ENCODE assay signal across 9 mouse cellular contexts in the genomic region with DNA sequence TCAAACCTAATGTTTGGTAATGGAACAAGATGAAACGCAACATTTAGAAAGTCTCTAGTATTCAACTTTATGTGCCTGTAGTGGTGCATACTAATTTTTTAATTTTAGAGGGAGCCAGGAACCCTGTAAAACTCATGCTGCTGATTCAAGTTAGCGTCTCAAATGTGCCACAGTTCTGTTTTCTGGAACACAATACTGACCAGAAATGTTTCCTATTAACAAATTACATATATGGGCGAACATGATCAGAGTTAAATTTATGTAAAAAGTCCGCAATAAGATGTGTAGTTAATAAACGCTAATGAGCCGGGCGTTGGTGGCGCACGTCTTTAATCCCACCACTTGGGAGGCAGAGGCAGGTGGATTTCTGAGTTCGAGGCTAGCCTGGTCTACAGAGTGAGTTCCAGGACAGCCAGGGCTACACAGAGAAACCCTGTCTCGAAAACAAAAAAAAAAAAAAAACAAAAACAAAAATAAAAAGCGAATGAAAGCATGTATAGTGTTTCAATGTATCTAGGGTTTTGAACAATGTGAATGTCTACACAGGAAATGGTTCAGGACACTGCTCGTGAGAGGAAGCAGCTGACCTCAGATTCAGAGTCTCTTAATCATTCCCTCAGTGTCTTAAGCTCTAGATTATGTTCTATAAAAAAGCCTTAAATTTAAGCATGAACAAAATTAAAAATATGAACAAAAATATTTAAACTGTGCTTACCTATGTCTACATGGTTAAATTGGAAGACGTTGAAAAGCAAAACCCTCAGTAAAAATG. TPM values are rescaled to one million over a fixed set of nuclear protein-coding genes. Genes with fewer than 3 reads are reported as not detected.
DNase-seq lines count a peak whose midpoint lies in the region; ATAC-seq lines count a peak whose summit lies in the region.
"Had no signal": no experiment of that assay in that cellular context is flagged by ENCODE, and none has a peak within 500 bp of the region (broad histone marks: within the 10 kb centered on the region; RNA-seq: fewer than 3 reads in every experiment).

No protein-coding gene starts in this region.

- 81% methylated on average over 14 of the region's 14 CpGs for WGBS in forebrain, embryonic 16.5 days
- 65% methylated on average over 14 of the region's 14 CpGs for WGBS in liver, embryonic 15.5 days (ENCODE audit: insufficient replicate concordance)

- H3K4me3 ChIP-seq in erythroblast, embryonic 14.5 days (replicated peaks): peak overlapping the region; percentile 100
- peak overlapping the region; percentile 96 for H3K4me3 ChIP-seq in forebrain, embryonic 16.5 days (replicated peaks; ENCODE audit: low read length)
- H3K4me3 ChIP-seq in liver, embryonic 15.5 days (replicated peaks): peak overlapping the region; percentile 98

- peak; percentile 69 for DNase-seq in 416B (ENCODE audit: low read depth)
- DNase-seq in frontal cortex, postnatal 36 days (ENCODE audit: low spot score in 2 of 2): no peak
- DNase-seq in c-Kit-positive CD71-positive TER-119-positive erythroid progenitor cells, embryonic 14.5 days (ENCODE audit: low spot score): no peak
- DNase-seq in cerebellum, postnatal 14 days: no peak
- DNase-seq: cerebellum, adult 9-11 months had no signal

- peak overlapping the region; percentile 69 for H3K4me2 ChIP-seq in forebrain, embryonic 16.5 days (ENCODE audit: low read length)
- peak overlapping the region; percentile 93 for H3K4me2 ChIP-seq in liver, embryonic 15.5 days

- ATAC-seq in erythroblast, adult 5-6 weeks (replicated peaks; ENCODE audit: low FRiP score, poor library complexity, severe bottlenecking): no peak
- no peak for ATAC-seq in forebrain, embryonic 16.5 days
- ATAC-seq in liver, embryonic 15.5 days (ENCODE audit: insufficient read depth): no peak

- no peaks in the 10 kb centered on the region for H3K9me3 ChIP-seq in erythroblast, embryonic 14.5 days (ENCODE audit: control insufficient read depth, low read length)
- no peaks in the 10 kb centered on the region for H3K9me3 ChIP-seq in forebrain, embryonic 16.5 days (ENCODE audit: control insufficient read depth, low read length)
- H3K9me3 ChIP-seq in liver, embryonic 15.5 days (replicated peaks): no peaks in the 10 kb centered on the region

- H3K36me3 ChIP-seq in erythroblast, embryonic 14.5 days (ENCODE audit: control insufficient read depth): peaks cover 24% of the 10 kb centered on the region
- H3K36me3 ChIP-seq in forebrain, embryonic 16.5 days (ENCODE audit: control insufficient read depth, insufficient read depth): no peaks in the 10 kb centered on the region
- peaks cover 15% of the 10 kb centered on the region for H3K36me3 ChIP-seq in liver, embryonic 15.5 days (replicated peaks)

- H3K4me1 ChIP-seq in erythroblast, embryonic 14.5 days (ENCODE audit: control insufficient read depth): peaks cover 43% of the 10 kb centered on the region
- peaks cover 21% of the 10 kb centered on the region for H3K4me1 ChIP-seq in forebrain, embryonic 16.5 days (replicated peaks; ENCODE audit: control insufficient read depth, insufficient read depth, low read length)
- peaks cover 42% of the 10 kb centered on the region for H3K4me1 ChIP-seq in liver, embryonic 15.5 days (replicated peaks)

- H3K27me3 ChIP-seq in erythroblast, embryonic 14.5 days (ENCODE audit: control insufficient read depth): no peaks in the 10 kb centered on the region
- H3K27me3 ChIP-seq in forebrain, embryonic 16.5 days (replicated peaks; ENCODE audit: control insufficient read depth, insufficient read depth, low read length): no peaks in the 10 kb centered on the region
- no peaks in the 10 kb centered on the region for H3K27me3 ChIP-seq in liver, embryonic 15.5 days

- H3K27ac ChIP-seq in forebrain, embryonic 16.5 days (ENCODE audit: low read length): peak overlapping the region; percentile 100
- peak overlapping the region; percentile 99 for H3K27ac ChIP-seq in liver, embryonic 15.5 days (replicated peaks)

- peak overlapping the region; percentile 98 for H3K9ac ChIP-seq in forebrain, embryonic 16.5 days (replicated peaks; ENCODE audit: low read depth, low read length)
- H3K9ac ChIP-seq in liver, embryonic 15.5 days: peak overlapping the region; percentile 100

RNA-seq across cellular contexts. Expression of a gene that starts 8.6 kb away (rescaled TPM):
- polyA plus RNA-seq in erythroblast, embryonic 14.5 days (2012): 25.2 and 37.9 TPM in 2 replicates
- total RNA-seq in erythroblast, adult 5-6 weeks (2015; ENCODE audit: low replicate concordance): 114 and 144 TPM in 2 replicates
- total RNA-seq in erythroblast, adult 5-6 weeks (2017; ENCODE audit: low replicate concordance): 181 and 340 TPM in 2 replicates
- polyA plus RNA-seq in forebrain, embryonic 16.5 days (2015; fragmentation: Nextera tagmentation; extraction: Ambion mirVana): 139 and 173 TPM in 2 replicates
- 127 and 130 TPM in 2 replicates for polyA plus RNA-seq in liver, embryonic 15.5 days (2015; fragmentation: Nextera tagmentation; extraction: Ambion mirVana)

RNA-seq across cellular contexts. Expression of a gene that starts 48.7 kb away (rescaled TPM):
- polyA plus RNA-seq in erythroblast, embryonic 14.5 days (2012): 18.7 and 21.2 TPM in 2 replicates
- total RNA-seq in erythroblast, adult 5-6 weeks (2015; ENCODE audit: low replicate concordance): 113 and 194 TPM in 2 replicates
- total RNA-seq in erythroblast, adult 5-6 weeks (2017; ENCODE audit: low replicate concordance): 46.6 and 48.1 TPM in 2 replicates
- polyA plus RNA-seq in forebrain, embryonic 16.5 days (2015; fragmentation: Nextera tagmentation; extraction: Ambion mirVana): 482 and 491 TPM in 2 replicates
- polyA plus RNA-seq in liver, embryonic 15.5 days (2015; fragmentation: Nextera tagmentation; extraction: Ambion mirVana): 193 and 198 TPM in 2 replicates
